Mouse (Mus musculus) kidney, postnatal 10 days (tissue): ENCODE measurements around the gene Irak2.

ENCODE experiments used
- DNase-seq: peaks from one replicate; pipeline ENCODE4 v3.0.0; 2021; ENCODE audit warnings: mixed read lengths

The Irak2 gene

GRCm38 (mm10) chr6:113638302-113639040 lies at the start of gene Irak2:
Gene Irak2, plus strand, starts transcription at chr6:113638467.
- peak; percentile 98 for DNase-seq

GRCm38 (mm10) chr6:113592637-113593036 lies 45.6 kb upstream of the Irak2 start:
- DNase-seq, result no peak

GRCm38 (mm10) chr6:113597945-113598344 lies 40.3 kb upstream of the Irak2 start:
- DNase-seq, result no peak

GRCm38 (mm10) chr6:113599833-113600232 lies 38.4 kb upstream of the Irak2 start:
- peak; percentile 45 for DNase-seq

- no peak for DNase-seq
Measured at GRCm38 (mm10) chr6:113600543-113601139, 37.6 kb upstream of the Irak2 start, which contains the start of gene Fancd2os. Gene Fancd2os, minus strand, starts transcription at chr6:113600715.

GRCm38 (mm10) chr6:113602821-113603220 lies 35.4 kb upstream of the Irak2 start:
- no peak for DNase-seq

- DNase-seq, result no peak
Measured at GRCm38 (mm10) chr6:113603993-113604392, 34.3 kb upstream of the Irak2 start.

GRCm38 (mm10) chr6:113604432-113605223 lies 33.6 kb upstream of the Irak2 start, which contains the start of gene Brk1:
Gene Brk1, plus strand, starts transcription at chr6:113604772.
- DNase-seq, result peak; percentile 93

GRCm38 (mm10) chr6:113605224-113605545 lies 33.1 kb upstream of the Irak2 start:
- no peak for DNase-seq

GRCm38 (mm10) chr6:113608871-113609270 lies 29.4 kb upstream of the Irak2 start:
- no peak for DNase-seq

- no peak for DNase-seq
Measured at GRCm38 (mm10) chr6:113609293-113609692, 29.0 kb upstream of the Irak2 start.

- peak; percentile 56 for DNase-seq
Measured at GRCm38 (mm10) chr6:113612258-113612969, 25.9 kb upstream of the Irak2 start.

GRCm38 (mm10) chr6:113614152-113614551 lies 24.1 kb upstream of the Irak2 start:
- DNase-seq, result no peak

- no peak for DNase-seq
Measured at GRCm38 (mm10) chr6:113614997-113615396, 23.3 kb upstream of the Irak2 start.

- no peak for DNase-seq
Measured at GRCm38 (mm10) chr6:113615489-113615888, 22.8 kb upstream of the Irak2 start.

- no peak for DNase-seq
Measured at GRCm38 (mm10) chr6:113623386-113623785, 14.9 kb upstream of the Irak2 start.

- DNase-seq, result peak; percentile 94
Measured at GRCm38 (mm10) chr6:113623941-113624751, 14.1 kb upstream of the Irak2 start, which contains the start of gene Vhl. Gene Vhl, plus strand, starts transcription at chr6:113623959.

- DNase-seq, result peak; percentile 40
Measured at GRCm38 (mm10) chr6:113624989-113625770, 13.1 kb upstream of the Irak2 start.

GRCm38 (mm10) chr6:113630322-113630721 lies 7.9 kb upstream of the Irak2 start:
- DNase-seq, result no peak

GRCm38 (mm10) chr6:113632863-113633262 lies 5.4 kb upstream of the Irak2 start:
- DNase-seq, result no peak

- no peak for DNase-seq
Measured at GRCm38 (mm10) chr6:113639201-113639600, 934 bp downstream of the Irak2 start.
